Mouse (Mus musculus): ENCODE measurements around the gene Slc4a8. TPM values are rescaled to one million over a fixed set of nuclear protein-coding genes. Genes with fewer than 3 reads are reported as not detected.

Slc4a8 gene
- polyA plus RNA-seq, 1 experiment from 2014 or later, result 1.4 TPM

- Histone ChIP-seq H3K4me3 (ENCODE audit: low read depth, low read length) (no peak overlapping the region), H3K9ac (ENCODE audit: low read depth, low read length) (no peak overlapping the region), H3K4me2 (replicated peaks; ENCODE audit: low read depth) (no peak overlapping the region), H3K36me3 (ENCODE audit: control insufficient read depth, insufficient read depth) (no peaks in the 10 kb centered on the region), H3K27me3 (replicated peaks; ENCODE audit: control insufficient read depth, insufficient read depth, low read length) (no peaks in the 10 kb centered on the region), H3K9me3 (ENCODE audit: control insufficient read depth) (0 out of 2 replicates have a peak, but pooled peaks cover 3% of the 10 kb centered on the region), H3K4me1 (replicated peaks; ENCODE audit: control insufficient read depth, insufficient read depth, low read length) (no peaks in the 10 kb centered on the region), H3K27ac (ENCODE audit: low read depth, low read length) (no peak overlapping the region)
- no peak for ATAC-seq
- WGBS, result 86% methylated on average over 6 of the region's 6 CpGs
- TF ChIP-seq CTCF (IDR thresholded peaks at IDR 0.05; ENCODE audit: low read depth), result peak; percentile 39
These were observed 85.6 kb downstream of the Slc4a8 start for GRCm38 (mm10) chr15:100847193-100847592.

- no peaks in the 10 kb centered on the region for H3K27me3 ChIP-seq (replicated peaks; ENCODE audit: control insufficient read depth, insufficient read depth, low read length)
- no peaks in the 10 kb centered on the region for H3K4me1 ChIP-seq (replicated peaks; ENCODE audit: control insufficient read depth, insufficient read depth, low read length)
- TF ChIP-seq CTCF (IDR thresholded peaks at IDR 0.05; ENCODE audit: low read depth), result no peak
- no peaks in the 10 kb centered on the region for H3K36me3 ChIP-seq (ENCODE audit: control insufficient read depth, insufficient read depth)
- H3K9me3 ChIP-seq (ENCODE audit: control insufficient read depth), result no peaks in the 10 kb centered on the region
- H3K27ac ChIP-seq (ENCODE audit: low read depth, low read length), result no peak overlapping the region
- no peak overlapping the region for H3K4me2 ChIP-seq (replicated peaks; ENCODE audit: low read depth)
- no peak overlapping the region for H3K4me3 ChIP-seq (ENCODE audit: low read depth, low read length)
- no peak for ATAC-seq
- 47% methylated on average over 3 of the region's 3 CpGs for WGBS
- H3K9ac ChIP-seq (ENCODE audit: low read depth, low read length), result no peak overlapping the region
These were observed 96.0 kb downstream of the Slc4a8 start for GRCm38 (mm10) chr15:100857586-100857985.

- Histone ChIP-seq H3K4me1 (replicated peaks; ENCODE audit: control insufficient read depth, insufficient read depth, low read length) (no peaks in the 10 kb centered on the region), H3K4me2 (replicated peaks; ENCODE audit: low read depth) (no peak overlapping the region), H3K9me3 (ENCODE audit: control insufficient read depth) (peaks cover 4% of the 10 kb centered on the region; the same call in 1 of the 2 replicates), H3K9ac (ENCODE audit: low read depth, low read length) (no peak overlapping the region), H3K4me3 (ENCODE audit: low read depth, low read length) (no peak overlapping the region), H3K36me3 (ENCODE audit: control insufficient read depth, insufficient read depth) (no peaks in the 10 kb centered on the region), H3K27ac (ENCODE audit: low read depth, low read length) (no peak overlapping the region), H3K27me3 (replicated peaks; ENCODE audit: control insufficient read depth, insufficient read depth, low read length) (no peaks in the 10 kb centered on the region)
- ATAC-seq, result no peak
- 27% methylated on average over 5 of the region's 5 CpGs for WGBS
- TF ChIP-seq CTCF (IDR thresholded peaks at IDR 0.05; ENCODE audit: low read depth), result no peak
These were observed 99.3 kb downstream of the Slc4a8 start for GRCm38 (mm10) chr15:100860856-100861255.

DNA sequence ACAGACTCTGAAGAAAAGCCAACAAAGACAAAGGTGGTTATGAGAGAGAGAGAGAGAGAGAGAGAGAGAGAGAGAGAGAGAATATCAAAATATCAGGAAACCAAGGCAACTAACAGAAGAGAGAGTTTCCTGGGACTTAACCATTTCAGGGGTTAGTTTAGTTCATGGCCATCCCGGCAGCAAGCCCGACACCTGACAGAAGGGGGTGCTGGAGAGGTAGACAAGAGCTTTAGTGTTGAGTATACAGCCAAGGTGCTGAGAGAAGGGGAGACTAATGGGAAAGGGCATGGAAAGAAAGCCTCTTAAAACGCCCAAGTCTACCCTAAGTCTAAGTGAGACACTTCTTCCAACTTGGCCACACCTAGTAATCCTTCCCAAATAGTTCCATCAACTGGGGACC lies 104.0 kb downstream of the Slc4a8 start:
- H3K27ac ChIP-seq (ENCODE audit: low read depth, low read length), result no peak overlapping the region
- peaks cover 4% of the 10 kb centered on the region; the same call in 1 of the 2 replicates for H3K9me3 ChIP-seq (ENCODE audit: control insufficient read depth)
- no peak overlapping the region for H3K4me2 ChIP-seq (replicated peaks; ENCODE audit: low read depth)
- H3K4me3 ChIP-seq (ENCODE audit: low read depth, low read length), result no peak overlapping the region
- no peak for ATAC-seq
- no peaks in the 10 kb centered on the region for H3K4me1 ChIP-seq (replicated peaks; ENCODE audit: control insufficient read depth, insufficient read depth, low read length)
- TF ChIP-seq CTCF (IDR thresholded peaks at IDR 0.05; ENCODE audit: low read depth), result peak; percentile 30
- 50% methylated on average over 3 of the region's 3 CpGs for WGBS
- H3K36me3 ChIP-seq (ENCODE audit: control insufficient read depth, insufficient read depth), result no peaks in the 10 kb centered on the region
- H3K9ac ChIP-seq (ENCODE audit: low read depth, low read length), result no peak overlapping the region
- H3K27me3 ChIP-seq (replicated peaks; ENCODE audit: control insufficient read depth, insufficient read depth, low read length), result peaks cover 19% of the 10 kb centered on the region

DNA sequence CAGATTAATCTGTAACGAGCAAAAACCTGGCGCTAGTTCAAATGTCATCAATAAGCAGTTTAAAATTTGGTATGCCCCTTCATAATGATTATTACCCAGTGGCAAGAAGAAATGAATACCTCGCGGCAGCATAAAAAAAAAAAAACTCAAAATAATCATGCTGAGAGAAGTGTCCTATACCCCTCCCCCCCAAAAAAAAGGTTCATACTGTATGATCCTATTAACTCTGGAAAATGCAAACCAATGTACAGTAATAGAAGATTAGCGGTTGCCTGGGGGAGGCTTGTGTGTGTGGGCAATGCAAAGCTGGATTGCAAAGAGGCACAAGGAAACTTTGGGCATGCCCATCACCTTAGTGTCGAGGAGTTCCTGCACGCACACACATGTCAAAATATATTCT lies 108.0 kb downstream of the Slc4a8 start, which contains the start of gene Scn8a:
Gene Scn8a, plus strand, starts transcription at position 301 of the 400 bp plus-strand sequence.
- H3K9ac ChIP-seq (ENCODE audit: low read depth, low read length), result no peak within 1 kb of the TSS

GRCm38 (mm10) chr15:100870001-100870774 lies 108.6 kb downstream of the Slc4a8 start:
- peaks cover 4% of the 10 kb centered on the region; the same call in 1 of the 2 replicates for H3K9me3 ChIP-seq (ENCODE audit: control insufficient read depth)
- peak overlapping the region; percentile 85 for H3K4me2 ChIP-seq (replicated peaks; ENCODE audit: low read depth)
- ATAC-seq, result 0 out of 2 replicates have a peak, but pooled peaks have one; percentile 45
- H3K27me3 ChIP-seq (replicated peaks; ENCODE audit: control insufficient read depth, insufficient read depth, low read length), result peaks cover 55% of the 10 kb centered on the region
- no peaks in the 10 kb centered on the region for H3K4me1 ChIP-seq (replicated peaks; ENCODE audit: control insufficient read depth, insufficient read depth, low read length)
- peak overlapping the region; percentile 35 for H3K4me3 ChIP-seq (ENCODE audit: low read depth, low read length)
- H3K9ac ChIP-seq (ENCODE audit: low read depth, low read length), result no peak overlapping the region
- WGBS, result 4% methylated on average over 40 of the region's 66 CpGs
- peak; percentile 56 for TF ChIP-seq CTCF (IDR thresholded peaks at IDR 0.05; ENCODE audit: low read depth)
- no peak overlapping the region for H3K27ac ChIP-seq (ENCODE audit: low read depth, low read length)
- no peaks in the 10 kb centered on the region for H3K36me3 ChIP-seq (ENCODE audit: control insufficient read depth, insufficient read depth)

More for the DNA sequence above, 108.0 kb downstream of the Slc4a8 start, which contains the start of gene Scn8a:
- no peaks in the 10 kb centered on the region for H3K36me3 ChIP-seq (ENCODE audit: control insufficient read depth, insufficient read depth)
- H3K9me3 ChIP-seq (ENCODE audit: control insufficient read depth), result peaks cover 4% of the 10 kb centered on the region; the same call in 1 of the 2 replicates
- 73% methylated on average over 7 of the region's 7 CpGs for WGBS
- no peaks in the 10 kb centered on the region for H3K4me1 ChIP-seq (replicated peaks; ENCODE audit: control insufficient read depth, insufficient read depth, low read length)
- no peak for TF ChIP-seq CTCF (IDR thresholded peaks at IDR 0.05; ENCODE audit: low read depth)
- H3K27me3 ChIP-seq (replicated peaks; ENCODE audit: control insufficient read depth, insufficient read depth, low read length), result peaks cover 54% of the 10 kb centered on the region
- peak within 1 kb of the TSS; percentile 85 for H3K4me2 ChIP-seq (replicated peaks; ENCODE audit: low read depth)
- ATAC-seq, result no peak
- H3K27ac ChIP-seq (ENCODE audit: low read depth, low read length), result no peak within 1 kb of the TSS
- H3K4me3 ChIP-seq (ENCODE audit: low read depth, low read length), result peak within 1 kb of the TSS; percentile 35
